Mouse (Mus musculus) stomach, postnatal 0 days (tissue): ENCODE results near the gene Otop2. TPM values are rescaled to one million over a fixed set of nuclear protein-coding genes. Genes with fewer than 3 reads are reported as not detected.

Source experiments
- ATAC-seq: fragments of 200-750 bp; cut with Nextera tagmentation; 2 replicates; pipeline ENCODE4 v1.8.0; 2017; ENCODE audit not compliant: low FRiP score, low TSS enrichment
- DNase-seq: peaks from one replicate; pipeline ENCODE4 v3.0.0-alpha.2; 2016; ENCODE audit warnings: low spot score
- H3K27ac ChIP-seq: fragments of 300-500 bp; sonication (generic); replicated peaks from 2 replicates; pipeline ENCODE4 v1.5.1; 2014; ENCODE audit warnings: mild to moderate bottlenecking, control low read depth
- H3K27me3 ChIP-seq: fragments of 300-500 bp; sonication (generic); 2 replicates; pipeline ENCODE4 v1.6.1; 2014; ENCODE audit warnings: low read length; ENCODE audit not compliant: control insufficient read depth, insufficient read depth
- H3K36me3 ChIP-seq: fragments of 300-500 bp; sonication (generic); 2 replicates; pipeline ENCODE4 v1.6.1; 2014; ENCODE audit warnings: low read length, mixed read lengths; ENCODE audit not compliant: control insufficient read depth, insufficient read depth
- H3K4me1 ChIP-seq: fragments of 300-500 bp; sonication (generic); replicated peaks from 2 replicates; pipeline ENCODE4 v1.6.1; 2014; ENCODE audit warnings: antibody characterized with exemption; ENCODE audit not compliant: control insufficient read depth, insufficient read depth
- H3K4me2 ChIP-seq: fragments of 300-500 bp; sonication (generic); replicated peaks from 2 replicates; pipeline ENCODE4 v1.6.1; 2014; ENCODE audit warnings: low read depth, mild to moderate bottlenecking, control low read depth, moderate library complexity
- H3K4me3 ChIP-seq: fragments of 300-500 bp; sonication (generic); 2 replicates; pipeline ENCODE4 v1.5.1; 2014; ENCODE audit warnings: low read depth, low read length, control low read depth
- H3K9ac ChIP-seq: fragments of 300-500 bp; sonication (generic); 2 replicates; pipeline ENCODE4 v1.6.1; 2014; ENCODE audit warnings: mild to moderate bottlenecking, low read length, control low read depth, mixed read lengths
- H3K9me3 ChIP-seq: fragments of 300-500 bp; sonication (generic); 2 replicates; pipeline ENCODE4 v1.6.1; 2016; ENCODE audit warnings: low read length; ENCODE audit not compliant: control insufficient read depth
- CTCF ChIP-seq: IDR thresholded peaks from 2 replicates; pipeline ENCODE4 v1.5.1; 2016; ENCODE audit warnings: antibody characterized with exemption, low read depth, mild to moderate bottlenecking, moderate library complexity
- EP300 ChIP-seq: optimal IDR thresholded peaks from 2 replicates; pipeline ENCODE3; 2016; ENCODE audit warnings: antibody characterized with exemption
- WGBS: fragments of 180-500 bp; shearing (Covaris S2); extraction: QIAGEN DNeasy Blood & Tissue Kit; methylation state at CpG from one replicate; pipeline ENCODE4 v1.1.7; 2014; 5-methylcytosine and 5-hydroxymethylcytosine counted together
- polyA plus RNA-seq: library from polyadenylated mRNA; unstranded; fragments of >200 nt; fragmentation: Nextera tagmentation; extraction: Ambion mirVana; gene quantifications from 2 replicates; pipeline ENCODE4 v1.2.1, GENCODE M21; 2015

Gene Otop2
- polyA plus RNA-seq, 1 experiment from 2014 or later, result 4.7 TPM

DNA sequence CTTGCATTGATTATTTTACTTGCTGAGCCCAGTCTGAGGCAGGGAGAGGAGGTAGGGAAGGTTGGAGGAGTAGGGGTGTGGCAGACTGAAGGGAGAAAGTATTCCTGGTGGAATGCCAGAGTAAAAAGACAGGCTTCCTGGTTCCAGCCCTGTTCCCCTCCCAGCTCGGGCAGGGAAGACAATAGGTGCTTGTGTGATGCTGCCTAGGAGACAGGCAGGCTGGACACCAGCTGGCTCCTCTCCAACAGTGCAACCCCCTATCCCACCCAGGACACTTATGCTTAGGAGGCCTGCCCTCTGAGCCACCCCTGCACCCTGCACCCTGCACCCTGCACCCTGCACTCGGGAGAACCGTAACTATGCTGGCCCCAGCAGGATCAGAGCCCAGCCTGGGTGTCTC is 52.3 kb downstream of the Otop2 start:
- Histone ChIP-seq H3K27ac (peak overlapping the region; percentile 45), H3K4me2 (no peak overlapping the region), H3K9me3 (no peaks in the 10 kb centered on the region), H3K4me1 (no peaks in the 10 kb centered on the region), H3K4me3 (no peak overlapping the region), H3K27me3 (no peaks in the 10 kb centered on the region), H3K9ac (no peak overlapping the region), H3K36me3 (no peaks in the 10 kb centered on the region)
- ATAC-seq (peak; percentile 27), DNase-seq (peak; percentile 40)
- no peak for TF ChIP-seq CTCF
- TF ChIP-seq EP300, result no peak
- WGBS, result 27% methylated on average over 3 of the region's 3 CpGs

DNA sequence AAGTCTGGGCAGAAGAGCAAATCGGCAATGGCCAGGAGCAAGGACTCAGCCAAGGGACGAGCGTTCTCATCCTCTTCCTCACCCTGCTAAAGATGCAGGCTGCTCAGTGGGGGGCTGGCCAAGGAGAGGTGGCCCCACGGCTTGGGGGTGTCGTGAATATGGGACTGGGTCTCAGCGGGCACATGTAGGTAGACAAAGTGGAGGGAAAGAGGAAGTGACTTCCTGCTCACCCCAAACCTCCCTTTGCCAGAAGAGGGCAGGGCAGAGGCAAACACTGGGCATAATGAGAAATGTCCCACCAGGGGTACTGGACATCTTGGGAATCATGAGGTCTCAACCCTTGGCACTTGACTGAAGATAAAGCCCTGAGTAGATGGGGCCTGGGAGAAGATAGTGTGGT is 52.8 kb downstream of the Otop2 start:
- H3K27ac ChIP-seq, result peak overlapping the region; percentile 45
- ATAC-seq (0 out of 2 replicates have a peak, but pooled peaks have one; percentile 4), DNase-seq (no peak)
- no peaks in the 10 kb centered on the region for H3K36me3 ChIP-seq
- H3K4me2 ChIP-seq, result no peak overlapping the region
- no peaks in the 10 kb centered on the region for H3K9me3 ChIP-seq
- no peaks in the 10 kb centered on the region for H3K4me1 ChIP-seq
- WGBS, result 69% methylated on average over 6 of the region's 6 CpGs
- H3K4me3 ChIP-seq, result no peak overlapping the region
- no peaks in the 10 kb centered on the region for H3K27me3 ChIP-seq
- 0 out of 2 replicates have a peak overlapping the region, but pooled peaks have one; percentile 8 for H3K9ac ChIP-seq
- TF ChIP-seq EP300, result no peak
- peak; percentile 57 for TF ChIP-seq CTCF

- no peak overlapping the region for H3K9ac ChIP-seq
- peak overlapping the region; percentile 75 for H3K27ac ChIP-seq
- no peaks in the 10 kb centered on the region for H3K4me1 ChIP-seq
- 82% methylated on average over 3 of the region's 3 CpGs for WGBS
- no peak overlapping the region for H3K4me3 ChIP-seq
- H3K9me3 ChIP-seq, result no peaks in the 10 kb centered on the region
- peak; percentile 54; the same call in 1 of the 2 replicates for ATAC-seq
- peak; percentile 74 for DNase-seq
- no peaks in the 10 kb centered on the region for H3K36me3 ChIP-seq
- TF ChIP-seq EP300 (no peak), CTCF (no peak)
- H3K27me3 ChIP-seq, result no peaks in the 10 kb centered on the region; the same call in 1 of the 2 replicates
- no peak overlapping the region for H3K4me2 ChIP-seq
Measured at GRCm38 (mm10) chr11:115364136-115364535, 57.2 kb downstream of the Otop2 start.

- ATAC-seq (no peak), DNase-seq (no peak)
- Histone ChIP-seq H3K4me3 (peak overlapping the region; percentile 56), H3K27me3 (no peaks in the 10 kb centered on the region; the same call in 1 of the 2 replicates), H3K27ac (peak overlapping the region; percentile 75), H3K36me3 (no peaks in the 10 kb centered on the region), H3K4me2 (peak overlapping the region; percentile 80), H3K9ac (0 out of 2 replicates have a peak overlapping the region, but pooled peaks have one; percentile 64), H3K4me1 (no peaks in the 10 kb centered on the region), H3K9me3 (no peaks in the 10 kb centered on the region)
- no peak for TF ChIP-seq EP300
- TF ChIP-seq CTCF, result no peak
- WGBS, result 40% methylated on average over 7 of the region's 7 CpGs
Measured at GRCm38 (mm10) chr11:115366039-115366705, 59.2 kb downstream of the Otop2 start.

- 4% methylated on average over 28 of the region's 28 CpGs for WGBS
- Histone ChIP-seq H3K27ac (peak overlapping the region; percentile 75), H3K9ac (peak overlapping the region; percentile 64), H3K4me1 (no peaks in the 10 kb centered on the region), H3K27me3 (no peaks in the 10 kb centered on the region; the same call in 1 of the 2 replicates), H3K36me3 (no peaks in the 10 kb centered on the region), H3K4me2 (peak overlapping the region; percentile 80), H3K4me3 (peak overlapping the region; percentile 56), H3K9me3 (no peaks in the 10 kb centered on the region)
- TF ChIP-seq CTCF (no peak), EP300 (no peak)
- ATAC-seq (peak; percentile 33), DNase-seq (peak; percentile 78)
Measured at GRCm38 (mm10) chr11:115366706-115367394, 59.9 kb downstream of the Otop2 start.
